Mouse (Mus musculus) lung, adult 2 months (tissue): Measurements from ENCODE around the gene Cmtm5. TPM values are rescaled to one million over a fixed set of nuclear protein-coding genes. Genes with fewer than 3 reads are reported as not detected.

Source experiments
- DNase-seq: peaks from one replicate; pipeline ENCODE4 v3.0.0; 2022
- H3K4me1 ChIP-seq: fragments of 200-500 bp; 2 replicates; pipeline ENCODE4 v1.6.1; 2011; ENCODE audit warnings: low read length; ENCODE audit not compliant: control insufficient read depth, insufficient read depth
- H3K4me3 ChIP-seq: fragments of 200-500 bp; replicated peaks from 2 replicates; pipeline ENCODE3; 2011; ENCODE audit warnings: low read depth, mild to moderate bottlenecking, control low read depth, low read length; ENCODE audit errors: extremely low read depth
- CTCF ChIP-seq: fragments of 200-500 bp; IDR thresholded peaks from 2 replicates; pipeline ENCODE4 v1.5.1; 2011; ENCODE audit warnings: mild to moderate bottlenecking, low read length, control low read depth; ENCODE audit not compliant: insufficient read depth
- POLR2A ChIP-seq: fragments of 200-500 bp; IDR thresholded peaks from 2 replicates; pipeline ENCODE4 v1.6.1; 2011; ENCODE audit warnings: low read depth, mild to moderate bottlenecking, control low read depth, low read length, borderline replicate concordance; ENCODE audit errors: extremely low read depth
- WGBS: fragments of 180-500 bp; shearing (Covaris S2); methylation state at CpG from one replicate; pipeline ENCODE4 v1.1.7; 2018; 5-methylcytosine and 5-hydroxymethylcytosine counted together
- polyA plus RNA-seq: library from polyadenylated mRNA; depleted of rRNA; stranded (reverse); fragments of >200 nt; gene quantifications from 2 replicates; pipeline ENCODE4 v1.2.3, GENCODE M21; 2012

The Cmtm5 gene
- polyA plus RNA-seq, 1 experiment, result 2.2 TPM

DNA sequence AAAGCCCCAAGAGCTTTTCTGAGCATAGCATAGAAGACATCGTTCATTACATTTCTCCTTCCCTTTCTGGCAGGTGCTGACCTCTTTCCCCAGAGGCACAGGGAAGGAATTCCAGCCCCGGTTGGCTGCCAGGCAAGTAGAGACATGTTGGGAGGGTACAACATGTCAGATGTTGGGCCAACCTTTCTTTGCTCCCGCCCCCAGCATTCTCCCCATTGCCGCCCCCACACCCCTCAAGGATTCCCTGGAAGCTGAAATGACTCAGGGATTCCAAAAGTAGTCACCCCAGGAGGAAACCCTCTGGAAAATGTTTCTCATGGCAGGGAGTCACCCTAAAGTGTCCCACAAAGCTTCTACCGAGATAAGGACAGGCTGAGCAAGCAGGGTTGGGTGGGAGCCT lies 6.3 kb upstream of the Cmtm5 start:
- Histone ChIP-seq H3K4me3 (no peak overlapping the region), H3K4me1 (peaks cover 5% of the 10 kb centered on the region; the same call in 1 of the 2 replicates)
- no peak for DNase-seq
- TF ChIP-seq CTCF, result no peak
- TF ChIP-seq POLR2A, result no peak
- WGBS, result 63% methylated on average over 5 of the region's 5 CpGs

DNA sequence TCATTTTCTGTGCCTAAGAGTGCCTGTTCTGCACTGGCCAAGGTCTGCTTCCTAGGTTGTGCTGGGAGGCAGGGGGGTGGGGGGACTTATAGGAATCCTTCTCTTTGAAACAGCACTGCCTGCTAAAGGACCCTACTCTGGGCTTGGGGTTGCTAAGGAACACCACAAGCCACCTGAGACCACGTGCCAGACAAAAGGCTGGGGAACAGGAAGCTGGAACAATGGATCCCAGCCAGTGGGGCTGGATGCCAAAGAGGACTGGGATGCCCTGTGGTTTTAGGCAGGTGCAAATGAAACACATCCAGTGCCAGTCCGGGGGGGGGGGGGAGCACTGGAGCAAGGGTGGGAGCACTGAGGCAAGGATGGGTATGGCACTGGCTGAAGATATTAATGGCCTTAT lies 5.6 kb upstream of the Cmtm5 start:
- no peak for TF ChIP-seq POLR2A
- no peak for TF ChIP-seq CTCF
- 23% methylated on average over 2 of the region's 2 CpGs for WGBS
- Histone ChIP-seq H3K4me1 (peaks cover 5% of the 10 kb centered on the region; the same call in 1 of the 2 replicates), H3K4me3 (no peak overlapping the region)
- DNase-seq, result no peak

DNA sequence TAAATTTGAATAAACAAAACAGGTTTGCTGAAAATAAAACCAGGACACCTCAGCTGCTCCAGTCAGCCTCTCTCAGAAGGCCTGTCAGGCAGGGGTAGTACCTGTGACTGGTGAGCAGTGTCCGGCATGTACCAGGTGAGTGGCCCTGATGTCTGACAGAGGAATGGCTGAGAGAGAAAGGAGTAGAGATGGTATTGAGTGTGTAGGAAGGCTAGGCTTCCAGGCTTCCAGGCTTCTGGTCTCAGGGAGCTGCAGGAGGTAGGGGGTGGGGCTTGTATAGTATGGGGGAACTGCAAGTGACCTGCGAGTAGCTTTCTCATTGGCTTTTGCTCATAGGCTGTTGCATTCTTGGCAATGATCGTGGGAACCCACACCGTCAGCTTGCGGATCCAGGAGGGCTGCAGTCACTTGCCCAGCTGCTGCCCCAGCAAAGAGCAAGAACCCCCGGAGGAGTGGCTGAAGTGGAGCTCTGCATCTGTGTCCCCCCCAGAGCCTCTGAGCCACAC lies 3.4 kb upstream of the Cmtm5 start, which contains the start of gene Il25:
Gene Il25 (plus strand): TSS at position 51 of the 506 bp plus-strand sequence.
- no peaks in the 10 kb centered on the region for H3K4me1 ChIP-seq
- no peak within 1 kb of the TSS for H3K4me3 ChIP-seq
- WGBS, result 43% methylated on average over 6 of the region's 6 CpGs
- DNase-seq, result no peak
- TF ChIP-seq POLR2A, result no peak
- TF ChIP-seq CTCF, result no peak

DNA sequence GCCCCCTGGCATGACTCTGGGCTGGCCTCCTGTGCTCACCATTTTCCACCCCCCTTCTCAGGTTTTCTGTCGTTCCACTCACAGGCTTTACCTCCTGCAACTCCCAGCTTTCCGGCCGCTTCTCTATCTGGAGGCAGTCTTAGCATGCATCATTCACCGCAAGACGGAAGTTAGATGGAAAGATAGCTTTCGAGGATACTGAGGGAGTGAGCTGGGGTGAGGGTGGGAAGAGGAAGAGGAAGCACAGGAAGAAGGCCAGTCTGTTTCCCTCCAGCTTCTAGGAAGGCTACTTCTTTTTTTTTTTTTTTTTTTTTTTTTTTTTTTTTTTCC lies 735 bp downstream of the Cmtm5 start:
- no peak for DNase-seq
- Histone ChIP-seq H3K4me3 (no peak overlapping the region), H3K4me1 (no peaks in the 10 kb centered on the region)
- WGBS, result 43% methylated on average over 6 of the region's 6 CpGs
- TF ChIP-seq POLR2A (no peak), CTCF (no peak)

DNA sequence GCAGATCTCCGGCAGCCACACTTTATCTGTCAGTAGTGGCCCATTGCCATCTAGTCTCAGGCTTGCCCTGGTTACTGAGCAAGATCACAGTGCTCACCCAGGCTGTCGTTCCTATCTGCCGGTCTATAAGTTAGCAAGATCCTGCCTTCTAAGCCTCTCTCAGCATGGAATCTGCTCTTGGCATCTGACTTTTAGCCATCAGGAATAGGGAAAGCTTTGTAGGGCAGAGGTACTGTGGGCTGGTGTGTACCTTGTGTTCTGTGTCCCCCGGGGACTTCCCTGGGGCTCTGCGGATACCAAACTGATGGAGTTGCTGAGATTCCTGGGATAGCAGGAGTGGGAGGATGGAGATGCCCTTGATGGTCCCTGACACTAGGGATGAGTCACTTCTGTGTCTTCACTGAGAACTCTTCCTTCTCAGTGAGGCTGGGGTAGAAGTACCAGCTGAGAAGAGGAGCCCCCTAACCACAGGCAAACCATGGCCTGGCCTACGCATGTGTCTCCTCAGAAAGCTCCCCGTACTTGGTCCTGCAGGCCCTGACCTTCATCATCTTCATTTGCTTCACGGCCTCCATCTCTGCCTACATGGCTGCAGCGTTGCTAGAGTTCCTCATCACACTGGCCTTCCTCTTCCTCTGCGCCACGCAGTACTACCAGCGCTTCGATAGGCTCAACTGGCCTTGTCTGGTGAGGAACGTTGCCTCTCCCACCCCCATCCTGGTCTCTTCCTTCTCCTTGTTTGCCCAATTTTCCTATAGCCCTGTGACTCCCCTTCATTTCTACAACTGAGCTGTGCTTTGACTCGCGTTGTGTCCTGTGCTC lies 1.5 kb downstream of the Cmtm5 start:
- no peak for TF ChIP-seq POLR2A
- TF ChIP-seq CTCF, result no peak
- Histone ChIP-seq H3K4me3 (no peak overlapping the region), H3K4me1 (no peaks in the 10 kb centered on the region)
- DNase-seq, result no peak
- 87% methylated on average over 16 of the region's 16 CpGs for WGBS

DNA sequence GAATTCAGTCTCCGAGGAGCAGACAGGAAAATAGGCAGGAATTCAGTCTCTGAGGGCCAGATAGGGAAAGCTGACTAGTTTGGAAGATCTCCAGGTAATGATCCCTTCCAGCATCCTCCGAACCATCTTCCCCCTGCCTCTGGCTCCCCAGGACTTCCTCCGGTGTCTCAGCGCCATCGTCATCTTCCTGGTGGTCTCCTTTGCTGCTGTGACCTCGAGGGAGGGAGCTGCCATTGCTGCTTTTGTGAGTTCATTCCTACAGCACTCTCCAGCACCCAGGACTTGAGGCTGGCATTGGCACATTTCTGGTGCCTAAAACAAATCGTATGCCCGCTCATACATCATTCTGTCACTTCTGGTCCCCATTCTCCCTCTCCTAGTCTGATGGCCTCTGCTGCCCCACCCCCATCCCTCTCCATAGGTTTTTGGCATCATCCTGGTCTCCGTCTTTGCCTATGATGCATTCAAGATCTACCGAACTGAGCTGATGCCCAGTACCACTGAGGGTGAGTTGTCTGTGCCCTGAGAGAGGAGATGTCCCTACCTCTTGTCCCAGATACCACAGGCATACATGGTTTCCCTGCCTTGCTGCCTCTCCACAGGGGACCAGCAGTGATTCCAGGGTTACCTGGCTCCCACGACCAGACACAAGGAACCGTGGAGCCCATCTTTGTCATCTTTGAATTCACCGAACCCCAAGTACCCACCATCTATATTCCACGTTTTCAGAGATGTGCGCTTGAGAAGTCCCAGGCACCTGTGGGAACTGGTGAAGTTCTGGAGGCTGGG lies 2.6 kb downstream of the Cmtm5 start:
- H3K4me1 ChIP-seq, result no peaks in the 10 kb centered on the region
- WGBS, result 76% methylated on average over 15 of the region's 15 CpGs
- no peak for DNase-seq
- no peak overlapping the region for H3K4me3 ChIP-seq
- TF ChIP-seq CTCF (no peak), POLR2A (no peak)

DNA sequence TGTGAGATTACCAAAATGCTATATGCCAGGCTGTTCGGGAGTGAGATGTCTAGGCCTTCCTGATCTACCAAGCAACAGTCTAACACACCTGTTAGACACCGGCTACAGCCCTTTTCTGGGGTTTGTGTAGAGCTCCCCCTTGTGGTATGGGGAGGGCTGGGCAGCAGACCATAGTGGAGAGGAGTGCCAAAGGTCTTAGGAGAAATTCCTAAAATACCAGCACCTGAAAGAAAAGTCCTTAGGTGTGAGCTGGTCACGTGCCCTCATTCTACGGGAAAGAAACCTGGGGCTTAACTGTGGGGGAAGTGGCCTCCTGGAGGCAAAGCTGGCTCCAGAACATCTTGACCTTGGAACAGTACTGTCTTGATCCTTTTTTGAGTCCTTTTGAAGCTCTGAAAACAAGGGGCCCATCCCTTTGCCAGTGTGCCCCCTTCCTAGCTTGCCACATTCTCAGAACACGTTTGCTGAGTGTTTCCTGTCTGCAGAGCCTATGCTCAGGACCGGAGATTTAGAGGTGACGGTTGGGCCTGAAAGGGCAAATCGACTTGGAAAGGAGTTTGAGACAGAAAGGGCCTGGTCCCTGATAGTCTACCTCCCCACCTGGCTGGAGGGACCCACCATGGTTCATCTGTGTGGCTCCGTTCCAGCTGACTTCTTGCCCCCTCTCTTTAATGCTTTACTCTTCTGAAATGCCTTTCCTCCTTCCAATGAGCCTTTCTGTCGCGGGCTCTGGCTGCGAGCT lies 3.5 kb downstream of the Cmtm5 start:
- Histone ChIP-seq H3K4me1 (no peaks in the 10 kb centered on the region), H3K4me3 (no peak overlapping the region)
- 40% methylated on average over 12 of the region's 12 CpGs for WGBS
- DNase-seq, result peak; percentile 62
- TF ChIP-seq CTCF (peak; percentile 75), POLR2A (no peak)

DNA sequence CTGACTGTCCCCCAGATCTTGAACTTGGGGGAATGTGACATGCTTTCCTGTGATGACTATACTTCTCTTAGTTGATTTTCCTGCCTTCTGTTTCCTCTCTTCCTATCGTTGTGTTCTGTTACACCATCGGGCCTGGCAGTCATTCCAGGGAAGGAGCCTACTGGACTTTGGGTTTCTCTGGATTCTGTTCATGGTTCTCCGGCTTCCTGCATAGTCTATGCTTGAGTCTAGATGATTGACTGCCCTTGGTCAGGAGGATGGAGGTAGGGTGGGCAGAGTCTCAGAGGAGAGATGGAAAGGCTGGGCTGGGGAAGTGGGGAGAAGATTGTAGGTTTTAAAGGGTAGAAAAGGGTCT lies 4.1 kb downstream of the Cmtm5 start:
- DNase-seq, result no peak
- TF ChIP-seq POLR2A (no peak), CTCF (no peak)
- Histone ChIP-seq H3K4me3 (no peak overlapping the region), H3K4me1 (no peaks in the 10 kb centered on the region)
- 58% methylated on average over 3 of the region's 3 CpGs for WGBS
